ENCODE assay signal across 10 mouse cellular contexts in the genomic region with DNA sequence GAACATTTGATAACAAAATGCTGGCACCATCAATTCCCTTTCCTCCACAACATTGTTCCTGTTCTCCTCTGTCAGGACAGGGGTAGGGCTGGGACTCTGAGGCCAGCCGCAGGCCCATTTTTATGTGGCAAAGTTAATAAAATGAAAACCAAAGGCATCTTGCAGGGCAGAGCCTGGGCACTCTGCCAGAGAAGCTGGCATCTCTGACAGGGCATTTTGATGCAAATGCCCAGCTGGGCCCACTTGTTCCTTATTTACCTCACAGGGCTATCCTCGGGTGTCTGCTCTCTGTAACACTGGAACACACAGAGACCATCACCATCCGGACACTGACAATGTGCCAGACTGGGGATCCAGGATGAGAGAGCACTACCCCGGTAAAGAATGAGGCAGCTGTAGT.
A peak's percentile ranks its signal among the peaks of the same experiment; 100 is the strongest.
DNase-seq lines count a peak whose midpoint lies in the region; ATAC-seq and TF ChIP-seq lines count a peak whose summit lies in the region.
"Had no signal": no experiment of that assay in that cellular context is flagged by ENCODE, and none has a peak within 500 bp of the region (broad histone marks: within the 10 kb centered on the region; RNA-seq: fewer than 3 reads in every experiment).

No protein-coding gene starts in this region.

- no peak for TF ChIP-seq POLR2A in thymus, adult 2 months (IDR thresholded peaks at IDR 0.05; ENCODE audit: control insufficient read depth, extremely low read depth, insufficient read depth, low read length, poor library complexity)

- no peak overlapping the region for H3K9ac ChIP-seq in hindbrain, embryonic 14.5 days
- H3K9ac ChIP-seq: liver, embryonic 13.5 days had no signal

- H3K27ac ChIP-seq in hindbrain, embryonic 14.5 days: no peak overlapping the region
- H3K27ac ChIP-seq in thymus, adult 2 months (ENCODE audit: control insufficient read depth, insufficient read depth, low read length): no peak overlapping the region
- H3K27ac ChIP-seq: liver, embryonic 13.5 days had no signal

- no peak overlapping the region for H3K4me3 ChIP-seq in hindbrain, embryonic 14.5 days (replicated peaks; ENCODE audit: low read length)
- no peak overlapping the region for H3K4me3 ChIP-seq in thymus, adult 2 months (ENCODE audit: control insufficient read depth, insufficient read depth, low read length)
- H3K4me3 ChIP-seq: liver, embryonic 13.5 days had no signal

- WGBS in hindbrain, embryonic 14.5 days: 42% methylated on average over 4 of the region's 4 CpGs
- WGBS in thymus, adult 2 months: 67% methylated on average over 4 of the region's 4 CpGs

- no peaks in the 10 kb centered on the region for H3K9me3 ChIP-seq in hindbrain, embryonic 14.5 days (ENCODE audit: control insufficient read depth, low read length)
- H3K9me3 ChIP-seq: G1E; liver, embryonic 13.5 days had no signal

- no peak for TF ChIP-seq CTCF in thymus, adult 2 months (IDR thresholded peaks at IDR 0.05; ENCODE audit: borderline replicate concordance, control insufficient read depth, extremely low read depth, insufficient read depth, low read length, poor library complexity)

- no peaks in the 10 kb centered on the region for H3K4me1 ChIP-seq in hindbrain, embryonic 14.5 days (replicated peaks; ENCODE audit: control insufficient read depth, insufficient read depth, low read length)
- H3K4me1 ChIP-seq in thymus, adult 2 months (replicated peaks; ENCODE audit: control insufficient read depth, insufficient read depth, low read length): no peaks in the 10 kb centered on the region
- H3K4me1 ChIP-seq: liver, embryonic 13.5 days had no signal

- no peaks in the 10 kb centered on the region for H3K27me3 ChIP-seq in hindbrain, embryonic 14.5 days (ENCODE audit: control insufficient read depth, insufficient read depth, low read length)
- no peaks in the 10 kb centered on the region for H3K27me3 ChIP-seq in thymus, adult 2 months (ENCODE audit: control insufficient read depth, insufficient read depth, low read length)
- H3K27me3 ChIP-seq: liver, embryonic 13.5 days had no signal

- H3K4me2 ChIP-seq in hindbrain, embryonic 14.5 days (replicated peaks): no peak overlapping the region
- H3K4me2 ChIP-seq: liver, embryonic 13.5 days had no signal

- no peaks in the 10 kb centered on the region for H3K36me3 ChIP-seq in hindbrain, embryonic 14.5 days (replicated peaks; ENCODE audit: control insufficient read depth, insufficient read depth)
- H3K36me3 ChIP-seq in thymus, adult 2 months (ENCODE audit: control insufficient read depth, insufficient read depth, low read length): no peaks in the 10 kb centered on the region
- H3K36me3 ChIP-seq: G1E; liver, embryonic 13.5 days had no signal

- ATAC-seq in hindbrain, embryonic 14.5 days (ENCODE audit: low FRiP score): peak; percentile 88

- peak; percentile 30 for DNase-seq in kidney, postnatal 10 days
- no peak for DNase-seq in kidney, postnatal 4 days
- peak; percentile 50 for DNase-seq in adipocyte (ENCODE audit: low spot score)
- peak; percentile 34 for DNase-seq in brain, embryonic 18.5 days (ENCODE audit: low read depth, low spot score)
- DNase-seq in hindbrain, embryonic 14.5 days (ENCODE audit: low spot score): peak; percentile 64
- no peak for DNase-seq in thymus, adult 2 months
- DNase-seq in thymus, postnatal 14 days: no peak
- DNase-seq: heart, postnatal 36 days; liver, embryonic 13.5 days had no signal

Comparison
In these comparisons a context has a peak if more than half of its experiments do, and no peak if none do; other contexts are left out.
1. DNase-seq: peak in kidney, postnatal 10 days (single experiment), adipocyte (single experiment), brain, embryonic 18.5 days (single experiment) and hindbrain, embryonic 14.5 days (single experiment); none in kidney, postnatal 4 days (0 of 2), thymus, adult 2 months (single experiment) and thymus, postnatal 14 days (single experiment).